Mouse (Mus musculus) cerebellum, adult 11-12 months (tissue): ENCODE data around the gene 4921511M17Rik.
"Not testable (repeated sequence)": the region's sequence is repeated elsewhere in the genome, so short reads cannot be mapped to it uniquely, and the experiment has no call there.

Experiments
- DNase-seq: peaks from one replicate; pipeline ENCODE4 v3.0.0; 2022

The 4921511M17Rik gene

GRCm38 (mm10) chrX:154033727-154034126 is at the start of gene 4921511M17Rik:
Gene 4921511M17Rik (minus strand): TSS chrX:154033827.
- not testable (repeated sequence) for DNase-seq

GRCm38 (mm10) chrX:154054939-154055338 is 21.3 kb upstream of the 4921511M17Rik start, which contains the start of gene Gm10057:
Gene Gm10057 (minus strand): TSS chrX:154055039.
- DNase-seq, result not testable (repeated sequence)

- DNase-seq, result not testable (repeated sequence)
Observed at GRCm38 (mm10) chrX:154012540-154012939, 21.1 kb downstream of the 4921511M17Rik start, which contains the start of gene Samt1. Gene Samt1 (minus strand): TSS chrX:154012640.

- not testable (repeated sequence) for DNase-seq
Observed at GRCm38 (mm10) chrX:153976914-153977313, 56.7 kb downstream of the 4921511M17Rik start.

- not testable (repeated sequence) for DNase-seq
Observed at GRCm38 (mm10) chrX:153976467-153976866, 57.2 kb downstream of the 4921511M17Rik start.

- no peak for DNase-seq
Observed at GRCm38 (mm10) chrX:153974450-153974849, 59.2 kb downstream of the 4921511M17Rik start.
